Mouse (Mus musculus): Measurements from ENCODE around the gene Tmprss12.
"Not testable (repeated sequence)": the region's sequence is repeated elsewhere in the genome, so short reads cannot be mapped to it uniquely, and the experiment has no call there.

The Tmprss12 gene

GRCm38 (mm10) chr15:100280626-100281025, at the start of gene Tmprss12:
Tmprss12 (plus strand) TSS chr15:100280837.
- no peak for DNase-seq (ENCODE audit: low read depth, low spot score)

- DNase-seq (ENCODE audit: low read depth, low spot score) = no peak
These were observed 48.8 kb upstream of the Tmprss12 start for GRCm38 (mm10) chr15:100231616-100232525.

GRCm38 (mm10) chr15:100235208-100235965, 45.2 kb upstream of the Tmprss12 start:
- no peak for DNase-seq (ENCODE audit: low read depth, low spot score)

- no peak for DNase-seq (ENCODE audit: low read depth, low spot score)
These were observed 43.7 kb upstream of the Tmprss12 start for GRCm38 (mm10) chr15:100236952-100237351.

- no peak for DNase-seq (ENCODE audit: low read depth, low spot score)
These were observed 38.9 kb upstream of the Tmprss12 start for GRCm38 (mm10) chr15:100241780-100242179.

- no peak for DNase-seq (ENCODE audit: low read depth, low spot score)
These were observed 34.7 kb upstream of the Tmprss12 start for GRCm38 (mm10) chr15:100245951-100246350.

- DNase-seq (ENCODE audit: low read depth, low spot score) = no peak
These were observed 33.3 kb upstream of the Tmprss12 start for GRCm38 (mm10) chr15:100247296-100247695.

GRCm38 (mm10) chr15:100248665-100249433, 31.8 kb upstream of the Tmprss12 start:
- DNase-seq (ENCODE audit: low read depth, low spot score) = no peak

- DNase-seq (ENCODE audit: low read depth, low spot score) = no peak
These were observed 29.4 kb upstream of the Tmprss12 start for GRCm38 (mm10) chr15:100251153-100251780.

GRCm38 (mm10) chr15:100256386-100256785, 24.3 kb upstream of the Tmprss12 start:
- no peak for DNase-seq (ENCODE audit: low read depth, low spot score)

GRCm38 (mm10) chr15:100257305-100257704, 23.3 kb upstream of the Tmprss12 start:
- no peak for DNase-seq (ENCODE audit: low read depth, low spot score)

GRCm38 (mm10) chr15:100258646-100259425, 21.8 kb upstream of the Tmprss12 start:
- DNase-seq (ENCODE audit: low read depth, low spot score) = no peak

GRCm38 (mm10) chr15:100260351-100260750, 20.3 kb upstream of the Tmprss12 start:
- not testable (repeated sequence) for DNase-seq (ENCODE audit: low read depth, low spot score)

GRCm38 (mm10) chr15:100263246-100263905, 17.3 kb upstream of the Tmprss12 start:
- DNase-seq (ENCODE audit: low read depth, low spot score) = peak; percentile 13

- no peak for DNase-seq (ENCODE audit: low read depth, low spot score)
These were observed 14.9 kb upstream of the Tmprss12 start for GRCm38 (mm10) chr15:100265586-100266325.

GRCm38 (mm10) chr15:100268916-100269315, 11.7 kb upstream of the Tmprss12 start:
- no peak for DNase-seq (ENCODE audit: low read depth, low spot score)

GRCm38 (mm10) chr15:100269776-100270175, 10.9 kb upstream of the Tmprss12 start:
- DNase-seq (ENCODE audit: low read depth, low spot score) = no peak

GRCm38 (mm10) chr15:100270609-100271008, 10.0 kb upstream of the Tmprss12 start:
- not testable (repeated sequence) for DNase-seq (ENCODE audit: low read depth, low spot score)

- DNase-seq (ENCODE audit: low read depth, low spot score) = no peak
These were observed 9.2 kb upstream of the Tmprss12 start for GRCm38 (mm10) chr15:100271411-100271810.
